Mouse (Mus musculus): ENCODE measurements around the gene Gpr161. TPM values are rescaled to one million over a fixed set of nuclear protein-coding genes. Genes with fewer than 3 reads are reported as not detected.

Gpr161 gene
- polyA plus RNA-seq (2015; fragmentation: Nextera tagmentation; extraction: Ambion mirVana) = 0.84 and 0.89 TPM in 2 replicates

DNA sequence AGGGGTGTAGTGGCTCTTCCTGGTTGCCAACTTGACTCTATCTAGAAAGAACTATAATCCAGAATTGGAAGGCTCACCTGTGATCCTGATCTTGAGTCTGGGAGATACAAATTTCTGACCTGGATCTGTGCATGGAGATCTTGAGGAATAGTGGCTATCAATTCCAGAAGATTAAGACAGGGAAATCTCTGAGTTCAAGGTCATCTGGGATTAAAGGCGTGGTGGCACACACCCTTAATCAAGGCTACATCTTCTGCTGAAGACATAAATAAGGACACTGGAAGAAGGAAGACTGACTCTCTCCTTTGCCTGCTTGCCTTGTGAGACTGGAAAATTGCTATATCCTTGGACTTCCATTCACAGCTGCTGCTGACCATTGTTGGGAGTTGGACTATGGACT lies at the start of gene Gpr161:
Gene Gpr161 (plus strand): TSS at position 301 of the 400 bp plus-strand sequence.
- H3K27ac ChIP-seq (ENCODE audit: low read length) = no peak within 1 kb of the TSS
- H3K4me3 ChIP-seq (ENCODE audit: low read length) = no peak within 1 kb of the TSS
- no peaks in the 10 kb centered on the region for H3K36me3 ChIP-seq (ENCODE audit: control insufficient read depth, insufficient read depth, low read length)
- no peak within 1 kb of the TSS for H3K4me2 ChIP-seq (ENCODE audit: low read depth, low read length)
- H3K9me3 ChIP-seq (ENCODE audit: control insufficient read depth, low read length) = no peaks in the 10 kb centered on the region
- WGBS = 79% methylated on average over 1 of the region's 1 CpGs
- H3K27me3 ChIP-seq (ENCODE audit: control insufficient read depth, insufficient read depth, low read depth, low read length) = no peaks in the 10 kb centered on the region
- H3K4me1 ChIP-seq (replicated peaks; ENCODE audit: control insufficient read depth, insufficient read depth, low read length) = no peaks in the 10 kb centered on the region
- ATAC-seq (ENCODE audit: low read depth) = no peak
- H3K9ac ChIP-seq (ENCODE audit: low read length) = no peak within 1 kb of the TSS

- WGBS = 78% methylated on average over 5 of the region's 5 CpGs
- no peak for ATAC-seq (ENCODE audit: low read depth)
- no peaks in the 10 kb centered on the region for H3K9me3 ChIP-seq (ENCODE audit: control insufficient read depth, low read length)
- H3K4me2 ChIP-seq (ENCODE audit: low read depth, low read length) = no peak overlapping the region
- H3K36me3 ChIP-seq (ENCODE audit: control insufficient read depth, insufficient read depth, low read length) = no peaks in the 10 kb centered on the region
- H3K4me1 ChIP-seq (replicated peaks; ENCODE audit: control insufficient read depth, insufficient read depth, low read length) = no peaks in the 10 kb centered on the region
- H3K27ac ChIP-seq (ENCODE audit: low read length) = no peak overlapping the region
- no peak overlapping the region for H3K9ac ChIP-seq (ENCODE audit: low read length)
- H3K27me3 ChIP-seq (ENCODE audit: control insufficient read depth, insufficient read depth, low read depth, low read length) = no peaks in the 10 kb centered on the region
- H3K4me3 ChIP-seq (ENCODE audit: low read length) = no peak overlapping the region
These were observed 49.0 kb upstream of the Gpr161 start for GRCm38 (mm10) chr1:165246587-165246986.

DNA sequence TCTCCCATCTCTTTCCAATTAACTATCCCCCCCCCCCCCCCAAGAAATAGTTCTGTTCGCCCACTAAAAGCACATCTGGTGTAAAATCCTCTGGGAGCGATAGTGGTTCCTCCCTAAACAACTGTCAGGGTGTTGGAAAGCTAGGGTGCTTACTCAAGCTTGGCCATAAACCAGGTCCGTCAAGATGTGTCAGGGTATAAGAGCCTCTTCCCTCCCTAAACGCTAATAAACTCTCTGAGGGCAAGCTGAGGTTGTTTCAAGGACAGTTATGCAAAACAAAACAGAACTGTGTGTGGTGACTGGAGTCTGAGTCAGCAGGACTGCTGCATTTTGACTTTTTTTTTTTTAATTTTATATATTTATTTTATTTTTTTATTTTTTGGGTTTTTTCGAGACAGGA lies 48.5 kb upstream of the Gpr161 start:
- H3K27me3 ChIP-seq (ENCODE audit: control insufficient read depth, insufficient read depth, low read depth, low read length) = no peaks in the 10 kb centered on the region
- peak; percentile 37; the same call in 1 of the 2 replicates for ATAC-seq (ENCODE audit: low read depth)
- WGBS = 61% methylated on average over 5 of the region's 5 CpGs

DNA sequence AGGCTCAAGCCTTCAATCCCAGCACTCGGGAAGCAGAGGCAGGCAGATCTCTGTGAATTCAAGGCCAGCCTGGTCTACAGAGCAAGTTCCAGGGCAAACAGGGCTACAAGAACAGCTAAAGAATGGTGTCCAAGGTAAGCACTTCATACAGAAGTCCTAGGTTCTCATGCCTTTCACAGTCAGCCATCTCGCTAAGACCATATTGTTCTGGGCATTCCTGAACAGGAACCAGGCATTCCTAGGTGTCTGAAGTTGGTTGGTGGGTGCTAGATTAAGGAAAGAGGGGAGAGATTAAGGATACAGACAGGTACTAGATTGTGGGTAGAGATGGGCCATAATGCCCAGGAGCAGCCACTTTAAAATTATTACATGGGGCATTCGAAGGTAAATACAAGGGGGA lies 47.8 kb upstream of the Gpr161 start:
- H3K36me3 ChIP-seq (ENCODE audit: control insufficient read depth, insufficient read depth, low read length) = no peaks in the 10 kb centered on the region
- no peak overlapping the region for H3K27ac ChIP-seq (ENCODE audit: low read length)
- no peak overlapping the region for H3K4me2 ChIP-seq (ENCODE audit: low read depth, low read length)
- WGBS = 86% methylated on average over 3 of the region's 3 CpGs
- H3K9me3 ChIP-seq (ENCODE audit: control insufficient read depth, low read length) = no peaks in the 10 kb centered on the region
- H3K4me3 ChIP-seq (ENCODE audit: low read length) = no peak overlapping the region
- no peaks in the 10 kb centered on the region for H3K4me1 ChIP-seq (replicated peaks; ENCODE audit: control insufficient read depth, insufficient read depth, low read length)
- no peaks in the 10 kb centered on the region for H3K27me3 ChIP-seq (ENCODE audit: control insufficient read depth, insufficient read depth, low read depth, low read length)
- ATAC-seq (ENCODE audit: low read depth) = no peak
- no peak overlapping the region for H3K9ac ChIP-seq (ENCODE audit: low read length)

More for the DNA sequence above, 48.5 kb upstream of the Gpr161 start:
- no peak overlapping the region for H3K27ac ChIP-seq (ENCODE audit: low read length)
- H3K36me3 ChIP-seq (ENCODE audit: control insufficient read depth, insufficient read depth, low read length) = no peaks in the 10 kb centered on the region
- H3K4me2 ChIP-seq (ENCODE audit: low read depth, low read length) = no peak overlapping the region
- no peak overlapping the region for H3K4me3 ChIP-seq (ENCODE audit: low read length)
- no peaks in the 10 kb centered on the region for H3K4me1 ChIP-seq (replicated peaks; ENCODE audit: control insufficient read depth, insufficient read depth, low read length)
- H3K9me3 ChIP-seq (ENCODE audit: control insufficient read depth, low read length) = no peaks in the 10 kb centered on the region
- H3K9ac ChIP-seq (ENCODE audit: low read length) = no peak overlapping the region

GRCm38 (mm10) chr1:165248842-165249241 lies 46.7 kb upstream of the Gpr161 start:
- H3K4me3 ChIP-seq (ENCODE audit: low read length) = no peak overlapping the region
- H3K9me3 ChIP-seq (ENCODE audit: control insufficient read depth, low read length) = no peaks in the 10 kb centered on the region
- 44% methylated on average over 4 of the region's 4 CpGs for WGBS
- H3K27me3 ChIP-seq (ENCODE audit: control insufficient read depth, insufficient read depth, low read depth, low read length) = no peaks in the 10 kb centered on the region
- H3K4me2 ChIP-seq (ENCODE audit: low read depth, low read length) = no peak overlapping the region
- H3K4me1 ChIP-seq (replicated peaks; ENCODE audit: control insufficient read depth, insufficient read depth, low read length) = no peaks in the 10 kb centered on the region
- no peaks in the 10 kb centered on the region for H3K36me3 ChIP-seq (ENCODE audit: control insufficient read depth, insufficient read depth, low read length)
- no peak overlapping the region for H3K9ac ChIP-seq (ENCODE audit: low read length)
- no peak overlapping the region for H3K27ac ChIP-seq (ENCODE audit: low read length)
- ATAC-seq (ENCODE audit: low read depth) = no peak

DNA sequence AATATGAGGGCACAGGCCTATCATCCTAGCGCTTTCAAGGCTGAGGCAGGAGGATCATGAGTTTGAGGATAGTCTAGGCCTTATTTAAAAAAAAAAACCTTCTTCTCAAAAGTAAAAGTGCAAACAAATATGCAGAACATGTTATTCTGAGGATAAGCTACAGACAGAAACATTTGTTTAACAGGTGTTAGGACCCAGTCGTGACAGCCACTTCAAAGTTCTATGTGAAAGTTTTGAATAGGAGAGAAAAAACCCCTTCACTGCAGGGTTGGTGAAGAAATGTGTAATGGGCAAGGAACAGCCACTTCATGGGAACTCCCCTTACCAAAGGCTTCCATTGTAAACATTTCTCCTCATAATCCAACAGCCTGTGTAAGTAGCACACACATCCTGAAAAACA lies 45.0 kb upstream of the Gpr161 start:
- ATAC-seq (ENCODE audit: low read depth) = no peak
- H3K4me2 ChIP-seq (ENCODE audit: low read depth, low read length) = no peak overlapping the region
- WGBS = 73% methylated on average over 2 of the region's 2 CpGs
- no peak overlapping the region for H3K9ac ChIP-seq (ENCODE audit: low read length)
- H3K27me3 ChIP-seq (ENCODE audit: control insufficient read depth, insufficient read depth, low read depth, low read length) = no peaks in the 10 kb centered on the region
- H3K4me3 ChIP-seq (ENCODE audit: low read length) = no peak overlapping the region
- no peaks in the 10 kb centered on the region for H3K36me3 ChIP-seq (ENCODE audit: control insufficient read depth, insufficient read depth, low read length)
- H3K27ac ChIP-seq (ENCODE audit: low read length) = no peak overlapping the region
- H3K9me3 ChIP-seq (ENCODE audit: control insufficient read depth, low read length) = no peaks in the 10 kb centered on the region
- H3K4me1 ChIP-seq (replicated peaks; ENCODE audit: control insufficient read depth, insufficient read depth, low read length) = no peaks in the 10 kb centered on the region

DNA sequence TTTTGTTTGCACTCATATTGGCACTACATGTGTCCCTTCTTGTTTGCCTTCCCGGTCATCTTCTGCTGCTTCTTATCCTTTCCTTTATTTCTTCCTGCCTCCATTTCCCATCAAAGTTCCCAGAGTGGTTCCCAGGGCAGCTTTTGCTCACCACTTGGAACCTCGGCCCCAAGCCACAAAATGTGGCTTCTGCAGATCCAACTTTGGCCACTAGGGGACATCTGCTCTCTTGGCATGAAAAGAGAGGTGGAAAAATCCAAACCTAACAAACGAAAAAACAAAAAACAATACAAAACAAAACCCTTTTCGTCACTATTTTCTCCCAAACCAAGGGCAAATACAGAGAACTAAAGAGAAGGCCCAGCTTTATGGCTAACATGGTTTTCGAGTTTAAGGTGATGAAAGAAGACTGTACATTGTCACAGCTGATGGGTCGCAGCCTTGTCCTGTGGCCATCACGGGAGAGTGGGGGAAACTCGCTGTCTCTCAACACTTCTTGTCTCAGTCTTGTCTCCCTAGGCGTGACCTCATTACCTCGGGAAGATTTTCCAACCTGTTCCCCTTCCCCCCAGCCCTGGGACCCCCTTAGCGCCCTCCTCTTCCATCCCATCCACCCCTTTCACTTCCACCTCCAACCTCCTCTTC lies 43.4 kb upstream of the Gpr161 start:
- Histone ChIP-seq H3K27ac (ENCODE audit: low read length) (no peak overlapping the region), H3K36me3 (ENCODE audit: control insufficient read depth, insufficient read depth, low read length) (no peaks in the 10 kb centered on the region), H3K4me1 (replicated peaks; ENCODE audit: control insufficient read depth, insufficient read depth, low read length) (no peaks in the 10 kb centered on the region), H3K9me3 (ENCODE audit: control insufficient read depth, low read length) (no peaks in the 10 kb centered on the region), H3K4me3 (ENCODE audit: low read length) (no peak overlapping the region), H3K27me3 (ENCODE audit: control insufficient read depth, insufficient read depth, low read depth, low read length) (no peaks in the 10 kb centered on the region), H3K4me2 (ENCODE audit: low read depth, low read length) (no peak overlapping the region), H3K9ac (ENCODE audit: low read length) (no peak overlapping the region)
- WGBS = 39% methylated on average over 11 of the region's 11 CpGs
- ATAC-seq (ENCODE audit: low read depth) = no peak

GRCm38 (mm10) chr1:165274946-165275345 lies 20.6 kb upstream of the Gpr161 start:
- Histone ChIP-seq H3K27ac (ENCODE audit: low read length) (no peak overlapping the region), H3K4me2 (ENCODE audit: low read depth, low read length) (no peak overlapping the region), H3K4me1 (replicated peaks; ENCODE audit: control insufficient read depth, insufficient read depth, low read length) (no peaks in the 10 kb centered on the region), H3K9me3 (ENCODE audit: control insufficient read depth, low read length) (no peaks in the 10 kb centered on the region), H3K36me3 (ENCODE audit: control insufficient read depth, insufficient read depth, low read length) (no peaks in the 10 kb centered on the region), H3K4me3 (ENCODE audit: low read length) (no peak overlapping the region), H3K9ac (ENCODE audit: low read length) (no peak overlapping the region), H3K27me3 (ENCODE audit: control insufficient read depth, insufficient read depth, low read depth, low read length) (no peaks in the 10 kb centered on the region)
- ATAC-seq (ENCODE audit: low read depth) = no peak
- WGBS = 72% methylated on average over 6 of the region's 6 CpGs

DNA sequence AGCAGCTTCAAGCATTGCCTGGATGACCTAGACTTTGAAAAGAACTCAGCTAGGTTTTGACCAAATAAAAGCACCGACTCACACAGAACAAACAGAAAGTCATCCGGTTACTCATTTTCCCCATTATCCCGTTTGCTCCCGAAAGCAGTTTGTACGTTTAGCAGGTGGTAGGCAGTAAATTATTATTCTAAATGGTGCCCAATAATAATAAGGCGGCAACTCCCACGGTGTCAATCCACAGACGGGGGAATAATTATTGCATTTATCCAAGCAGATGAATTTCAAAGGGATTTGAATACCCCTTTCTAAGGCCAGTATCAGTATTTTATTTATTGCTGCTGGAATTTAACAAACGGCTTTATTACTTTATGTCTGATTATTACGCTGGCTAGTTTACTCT lies 14.8 kb upstream of the Gpr161 start:
- peak overlapping the region; percentile 95 for H3K4me2 ChIP-seq (ENCODE audit: low read depth, low read length)
- no peak overlapping the region; the same call in 1 of the 2 replicates for H3K4me3 ChIP-seq (ENCODE audit: low read length)
- ATAC-seq (ENCODE audit: low read depth) = no peak
- H3K4me1 ChIP-seq (replicated peaks; ENCODE audit: control insufficient read depth, insufficient read depth, low read length) = peaks cover 11% of the 10 kb centered on the region; the same call in 1 of the 2 replicates
- WGBS = 44% methylated on average over 10 of the region's 10 CpGs
- no peaks in the 10 kb centered on the region for H3K27me3 ChIP-seq (ENCODE audit: control insufficient read depth, insufficient read depth, low read depth, low read length)
- no peak overlapping the region for H3K27ac ChIP-seq (ENCODE audit: low read length)
- no peak overlapping the region for H3K9ac ChIP-seq (ENCODE audit: low read length)
- no peaks in the 10 kb centered on the region for H3K36me3 ChIP-seq (ENCODE audit: control insufficient read depth, insufficient read depth, low read length)
- H3K9me3 ChIP-seq (ENCODE audit: control insufficient read depth, low read length) = no peaks in the 10 kb centered on the region
